Mouse (Mus musculus): ENCODE measurements at regions not wholly inside any gene's neighbourhood (a gene's known extent, or its start where the extent isn't known, plus 50 kb on each side); places are given as distances from the start of the nearest gene placed in this dataset.

DNA sequence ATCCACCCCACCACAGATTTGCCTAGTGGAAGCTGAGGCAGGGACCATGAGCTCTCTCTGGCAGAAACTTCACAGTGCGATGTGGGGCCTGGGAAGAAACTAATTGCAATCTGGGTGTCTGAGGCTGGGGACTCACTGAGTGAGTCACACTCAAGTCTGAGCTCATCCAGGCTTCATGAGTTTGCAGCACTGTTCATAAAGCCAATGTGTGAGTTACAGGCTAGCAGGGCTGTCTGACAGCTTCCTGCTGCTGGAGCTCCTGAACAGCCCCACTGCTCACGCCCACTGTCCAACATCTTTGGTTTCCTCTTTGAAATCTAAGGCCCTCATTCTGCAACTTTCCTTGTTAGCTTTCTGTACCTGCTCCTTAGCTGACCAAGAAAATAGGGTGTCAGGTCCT is 216.5 kb upstream of the Tenm4 start:
- no peak for TF ChIP-seq POLR2A (IDR thresholded peaks at IDR 0.05; ENCODE audit: insufficient read depth, low read depth, low read length)
- no peak for TF ChIP-seq CTCF (IDR thresholded peaks at IDR 0.05; ENCODE audit: insufficient read depth, low read depth, low read length)

Measured in olfactory bulb, adult 2 months (tissue).